Mouse (Mus musculus): ENCODE measurements at regions not wholly inside any gene's neighbourhood (a gene's known extent, or its start where the extent isn't known, plus 50 kb on each side); places are given as distances from the start of the nearest gene placed in this dataset.

DNA sequence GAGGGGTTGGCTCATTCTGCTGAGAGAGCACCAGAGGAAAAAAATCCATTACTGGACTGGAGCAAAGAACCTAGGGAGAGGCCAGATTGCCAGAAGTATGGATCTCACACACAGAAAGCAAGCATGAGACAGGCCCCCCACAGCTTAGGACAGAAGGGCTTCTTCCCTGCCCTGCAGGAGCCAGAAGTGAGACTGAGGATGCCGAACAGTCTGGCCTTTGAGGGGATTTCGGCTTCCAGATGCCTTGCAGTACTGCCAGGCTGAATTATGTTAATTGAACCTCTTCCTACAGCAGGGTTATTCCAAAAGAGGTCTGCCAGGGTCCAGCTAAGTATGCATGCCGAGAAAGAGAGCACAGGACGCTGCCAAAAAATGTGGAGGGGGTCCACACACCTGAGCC is 71.4 kb upstream of the Adgrl4 start:
- no peak for DNase-seq (ENCODE audit: low spot score)

DNA sequence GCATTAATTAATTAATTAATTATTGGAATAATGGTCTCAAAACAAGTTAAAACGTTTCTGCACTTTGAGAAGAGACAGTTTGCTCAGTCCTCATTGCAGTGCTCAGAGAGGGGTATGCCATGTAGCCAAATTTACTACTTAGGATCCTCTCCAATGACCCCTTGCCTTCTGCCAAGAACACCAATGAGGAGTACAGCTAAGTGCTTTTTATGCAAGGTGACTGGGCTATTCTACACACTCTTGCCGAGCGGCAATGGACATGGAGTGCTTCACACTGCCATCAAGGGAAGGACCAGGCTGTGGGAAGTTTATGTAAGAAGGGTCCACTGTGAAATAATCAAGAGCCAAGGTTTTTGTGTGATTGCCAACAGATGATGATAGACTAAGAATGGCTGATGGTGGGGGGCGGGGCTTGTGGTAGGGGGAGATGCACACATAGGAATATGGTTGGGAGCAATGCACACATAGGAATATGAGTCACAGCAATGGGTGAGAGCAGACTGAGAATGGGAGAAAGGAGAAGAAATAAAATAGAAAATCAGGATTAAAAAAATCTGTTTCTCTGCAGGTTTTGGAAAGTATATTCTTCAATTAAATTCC is 70.9 kb upstream of the Adgrl4 start:
- DNase-seq (ENCODE audit: low spot score) = no peak

DNA sequence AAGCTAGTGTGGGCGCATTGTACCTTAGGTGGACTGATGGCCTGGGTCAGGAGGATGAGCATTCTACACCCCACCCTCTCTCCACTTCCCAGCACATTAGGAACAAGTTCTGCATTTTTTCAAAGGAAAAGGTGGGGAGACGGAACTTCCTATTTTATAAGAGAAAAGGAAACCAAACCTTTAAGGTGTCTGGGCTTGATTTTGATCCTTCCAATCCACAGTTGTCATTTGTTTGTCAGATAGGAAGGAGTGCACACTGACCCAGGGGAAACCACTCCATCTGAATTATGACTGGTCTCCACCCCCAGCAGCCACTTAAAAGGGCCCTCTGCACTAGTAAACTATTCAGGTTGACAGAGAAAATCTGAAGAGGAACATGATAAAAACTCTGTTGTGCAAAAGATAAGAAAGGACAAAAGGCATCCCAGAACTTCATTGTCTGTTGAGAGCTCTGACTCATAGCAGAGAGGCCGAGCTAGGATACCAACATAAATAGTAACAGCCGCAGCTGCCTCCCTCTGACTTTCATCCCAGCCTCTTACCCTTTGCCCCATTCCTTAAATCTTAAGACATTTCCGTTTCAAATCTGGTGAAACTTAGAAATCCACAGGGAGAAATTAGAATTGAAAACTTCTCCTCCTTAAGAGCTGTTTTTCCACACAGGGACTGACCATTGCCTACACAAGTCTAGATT is 54.2 kb upstream of the Adgrl4 start:
- no peak for DNase-seq (ENCODE audit: low spot score)

DNA sequence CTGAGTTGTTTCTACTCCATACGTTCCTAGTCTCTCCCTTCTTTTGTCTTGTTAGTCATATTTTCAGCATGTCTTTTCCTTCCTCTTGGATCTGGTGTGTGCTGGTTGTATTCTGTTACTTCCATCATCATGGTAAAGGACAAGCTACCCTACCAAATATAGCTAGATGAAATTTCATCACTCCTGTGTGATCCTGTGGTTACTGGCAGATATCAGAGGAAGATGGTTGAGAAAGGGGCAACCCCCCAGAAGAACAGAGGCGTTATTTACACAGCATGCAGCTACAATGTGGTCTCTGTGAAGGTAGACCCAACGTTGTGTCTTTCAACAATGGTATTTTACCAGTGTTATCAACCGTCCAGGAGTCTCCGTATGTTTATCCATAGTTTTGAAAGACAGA is 52.8 kb upstream of the Adgrl4 start:
- no peak for DNase-seq (ENCODE audit: low spot score)

DNA sequence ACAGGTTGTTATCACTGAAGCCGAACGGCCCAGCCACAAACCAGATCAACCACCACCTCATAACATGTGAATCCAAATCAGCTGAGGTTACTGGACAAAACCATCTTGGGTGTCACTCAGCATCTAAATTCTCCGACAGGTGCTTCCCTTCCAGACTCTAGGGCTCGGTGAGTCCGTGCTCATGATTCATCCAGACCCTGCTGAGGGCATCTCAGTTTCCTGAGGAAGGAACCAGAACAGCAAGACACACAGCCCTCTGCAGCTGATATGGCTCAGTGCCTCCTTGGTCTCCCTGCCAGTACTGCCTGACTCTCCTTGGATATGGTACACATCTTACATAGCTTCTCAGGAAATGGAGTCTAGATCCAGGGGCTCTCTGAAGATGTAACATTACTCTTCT is 51.6 kb upstream of the Adgrl4 start:
- DNase-seq (ENCODE audit: low spot score) = no peak
